Mouse (Mus musculus) granulocyte monocyte progenitor cell, adult 5-6 weeks (primary cell): ENCODE results near the gene Efcab12. TPM values are rescaled to one million over a fixed set of nuclear protein-coding genes. Genes with fewer than 3 reads are reported as not detected.
A peak's percentile ranks its signal among the peaks of the same experiment; 100 is the strongest.

ENCODE experiments used
- ATAC-seq: replicated peaks from 2 replicates; pipeline ENCODE4 v1.8.0; 2016; ENCODE audit warnings: mild to moderate bottlenecking, moderate TSS enrichment, inconsistent platforms; ENCODE audit not compliant: poor library complexity, severe bottlenecking
- total RNA-seq, 2 experiments: library from RNA; stranded (forward) in 1 of 2; stranded (reverse) in 1 of 2; fragments of 200-712, 200-1000 nt in 1 of 2; fragments of >200 nt in 1 of 2; fragmentation: Nextera tagmentation in 1 of 2; gene quantifications; 2 replicates each; pipeline ENCODE4 v1.2.3; 2014 to 2017

Efcab12 gene
- total RNA-seq, 2 experiments from 2014 or later = 0.21 TPM; not detected in 1

GRCm38 (mm10) chr6:115801811-115802210 is 36.4 kb downstream of the Efcab12 start:
- no peak for ATAC-seq

- ATAC-seq = peak; percentile 38
These were observed 45.5 kb downstream of the Efcab12 start for GRCm38 (mm10) chr6:115792691-115793215.

- peak; percentile 88 for ATAC-seq
These were observed 46.1 kb downstream of the Efcab12 start for GRCm38 (mm10) chr6:115791842-115792686.

GRCm38 (mm10) chr6:115791016-115791415 is 47.2 kb downstream of the Efcab12 start:
- no peak for ATAC-seq

- ATAC-seq = no peak
These were observed 55.4 kb downstream of the Efcab12 start for GRCm38 (mm10) chr6:115782781-115783180.

GRCm38 (mm10) chr6:115776363-115776762 is 61.8 kb downstream of the Efcab12 start:
- no peak for ATAC-seq

- ATAC-seq = no peak
These were observed 62.4 kb downstream of the Efcab12 start for GRCm38 (mm10) chr6:115775838-115776237.

GRCm38 (mm10) chr6:115774501-115774921 is 63.7 kb downstream of the Efcab12 start, which contains the start of gene Cand2:
Cand2 (plus strand) TSS chr6:115774538.
- peak; percentile 55 for ATAC-seq

GRCm38 (mm10) chr6:115773966-115774413 is 64.2 kb downstream of the Efcab12 start:
- peak; percentile 62 for ATAC-seq

- peak; percentile 71 for ATAC-seq
These were observed 65.6 kb downstream of the Efcab12 start for GRCm38 (mm10) chr6:115772604-115773003.

GRCm38 (mm10) chr6:115772201-115772600 is 66.0 kb downstream of the Efcab12 start:
- no peak for ATAC-seq

GRCm38 (mm10) chr6:115770852-115771251 is 67.4 kb downstream of the Efcab12 start:
- no peak for ATAC-seq

GRCm38 (mm10) chr6:115770059-115770670 is 68.0 kb downstream of the Efcab12 start:
- no peak for ATAC-seq

- ATAC-seq = 0 out of 2 replicates have a peak, but pooled peaks have one; percentile 10
These were observed 70.0 kb downstream of the Efcab12 start for GRCm38 (mm10) chr6:115768207-115768606.

GRCm38 (mm10) chr6:115767357-115767756 is 70.9 kb downstream of the Efcab12 start:
- ATAC-seq = peak; percentile 32

- ATAC-seq = peak; percentile 54
These were observed 74.0 kb downstream of the Efcab12 start for GRCm38 (mm10) chr6:115764179-115764578.

GRCm38 (mm10) chr6:115761995-115762756 is 76.0 kb downstream of the Efcab12 start, which contains the start of gene Tmem40:
Tmem40 (minus strand) TSS chr6:115762410.
- no peak for ATAC-seq

- no peak for ATAC-seq
These were observed 77.2 kb downstream of the Efcab12 start for GRCm38 (mm10) chr6:115760982-115761381.
